Mouse (Mus musculus) cerebellum, postnatal 14 days (tissue): ENCODE measurements around the gene Odf3l1.
"Not testable (repeated sequence)": the region's sequence is repeated elsewhere in the genome, so short reads cannot be mapped to it uniquely, and the experiment has no call there.

ENCODE experiments used
- DNase-seq, 2 experiments: peaks; one replicate each; pipeline ENCODE4 v3.0.0; 2021; ENCODE audit warnings: mixed read lengths in 2 of 2

The Odf3l1 gene

GRCm38 (mm10) chr9:56864216-56864729 lies at the start of gene Odf3l1:
Gene Odf3l1, minus strand, starts transcription at chr9:56864679.
- peak in 1 of 2 experiments; percentile 34 for DNase-seq

GRCm38 (mm10) chr9:56913991-56914390 lies 49.5 kb upstream of the Odf3l1 start:
- no peak for DNase-seq

- DNase-seq = no peak
Observed at GRCm38 (mm10) chr9:56911017-56911416, 46.5 kb upstream of the Odf3l1 start.

- DNase-seq = not testable (repeated sequence)
Observed at GRCm38 (mm10) chr9:56909991-56910390, 45.5 kb upstream of the Odf3l1 start.

- no peak for DNase-seq
Observed at GRCm38 (mm10) chr9:56907549-56907948, 43.1 kb upstream of the Odf3l1 start.

GRCm38 (mm10) chr9:56903662-56904061 lies 39.2 kb upstream of the Odf3l1 start:
- DNase-seq = no peak

- no peak for DNase-seq
Observed at GRCm38 (mm10) chr9:56901187-56901586, 36.7 kb upstream of the Odf3l1 start.

- no peak for DNase-seq
Observed at GRCm38 (mm10) chr9:56900571-56900970, 36.1 kb upstream of the Odf3l1 start.

GRCm38 (mm10) chr9:56900060-56900459 lies 35.6 kb upstream of the Odf3l1 start:
- DNase-seq = no peak

GRCm38 (mm10) chr9:56899409-56899808 lies 34.9 kb upstream of the Odf3l1 start:
- DNase-seq = no peak

GRCm38 (mm10) chr9:56896779-56897178 lies 32.3 kb upstream of the Odf3l1 start:
- no peak for DNase-seq

GRCm38 (mm10) chr9:56894006-56894405 lies 29.5 kb upstream of the Odf3l1 start:
- DNase-seq = peak in 1 of 2 experiments; percentile 68

- no peak for DNase-seq
Observed at GRCm38 (mm10) chr9:56893313-56893712, 28.8 kb upstream of the Odf3l1 start.

GRCm38 (mm10) chr9:56892111-56892510 lies 27.6 kb upstream of the Odf3l1 start:
- DNase-seq = peak in 1 of 2 experiments; percentile 55

GRCm38 (mm10) chr9:56891517-56892011 lies 27.1 kb upstream of the Odf3l1 start:
- peak; percentile 82 for DNase-seq

GRCm38 (mm10) chr9:56890522-56891250 lies 26.2 kb upstream of the Odf3l1 start:
- DNase-seq = no peak

- peak; percentile 88 to 92 for DNase-seq
Observed at GRCm38 (mm10) chr9:56889817-56890216, 25.3 kb upstream of the Odf3l1 start.

GRCm38 (mm10) chr9:56887581-56887980 lies 23.1 kb upstream of the Odf3l1 start:
- no peak for DNase-seq

- DNase-seq = no peak
Observed at GRCm38 (mm10) chr9:56886601-56887000, 22.1 kb upstream of the Odf3l1 start.

- peak in 1 of 2 experiments; percentile 49 for DNase-seq
Observed at GRCm38 (mm10) chr9:56886113-56886512, 21.6 kb upstream of the Odf3l1 start.

- no peak for DNase-seq
Observed at GRCm38 (mm10) chr9:56884328-56884727, 19.8 kb upstream of the Odf3l1 start.

- DNase-seq = peak in 1 of 2 experiments; percentile 46
Observed at GRCm38 (mm10) chr9:56883470-56883869, 19.0 kb upstream of the Odf3l1 start.

- no peak for DNase-seq
Observed at GRCm38 (mm10) chr9:56882818-56883217, 18.3 kb upstream of the Odf3l1 start.

- DNase-seq = no peak
Observed at GRCm38 (mm10) chr9:56882283-56882682, 17.8 kb upstream of the Odf3l1 start.
